Mouse (Mus musculus) embryonic stem cell, embryonic (primary cell): ENCODE results near the gene Tshr.
"Not testable (repeated sequence)": the region's sequence is repeated elsewhere in the genome, so short reads cannot be mapped to it uniquely, and the experiment has no call there.

Experiments
- CTCF ChIA-PET, 4 experiments: fragments of 300-600 bp in 2 of 4; fragments of 350-600 bp in 2 of 4; sonication (Branson Sonifier 250); formaldehyde crosslinking; loops; one replicate each; lab custom pipeline; 2022; ENCODE audit warnings: inconsistent platforms in 2 of 4; lab: Charles Lee
- POLR2A ChIA-PET, 4 experiments: fragments of 300-600 bp in 2 of 4; fragments of 350-600 bp in 2 of 4; sonication (Branson Sonifier 250); formaldehyde crosslinking; loops; one replicate each; lab custom pipeline; 2022; ENCODE audit warnings: antibody characterized with exemption in 4 of 4, inconsistent platforms in 1 of 4; lab: Charles Lee

Gene Tshr

DNA sequence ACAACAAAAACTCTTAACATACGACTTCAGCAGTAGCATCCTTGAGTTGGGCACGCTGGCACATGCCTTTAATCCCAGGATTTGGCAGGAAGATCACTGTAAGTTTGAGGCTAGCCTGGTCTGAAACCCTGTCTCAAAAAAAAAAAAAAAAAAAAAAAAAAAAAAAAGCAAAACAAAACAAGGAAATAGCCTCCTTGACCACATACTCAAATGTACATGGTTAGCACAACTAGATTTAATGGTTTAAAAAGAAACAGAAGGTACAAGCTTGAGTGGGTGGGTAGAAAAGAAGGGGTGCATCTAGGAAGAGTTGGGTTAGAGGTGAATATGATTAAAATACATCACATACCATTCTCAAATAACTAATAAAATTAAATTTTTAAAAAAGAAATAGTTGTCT is 187.3 kb downstream of the Tshr start:
- POLR2A ChIA-PET: interaction anchor here in 2 of 4 experiments (0.8 to 3.6 kb wide), 7 partner anchors 10 to 18 kb away, joined by 3 to 12 read pairs (median 4); partner anchors contain the start of gene Gtf2a1 (in 2 of the 2)

DNA sequence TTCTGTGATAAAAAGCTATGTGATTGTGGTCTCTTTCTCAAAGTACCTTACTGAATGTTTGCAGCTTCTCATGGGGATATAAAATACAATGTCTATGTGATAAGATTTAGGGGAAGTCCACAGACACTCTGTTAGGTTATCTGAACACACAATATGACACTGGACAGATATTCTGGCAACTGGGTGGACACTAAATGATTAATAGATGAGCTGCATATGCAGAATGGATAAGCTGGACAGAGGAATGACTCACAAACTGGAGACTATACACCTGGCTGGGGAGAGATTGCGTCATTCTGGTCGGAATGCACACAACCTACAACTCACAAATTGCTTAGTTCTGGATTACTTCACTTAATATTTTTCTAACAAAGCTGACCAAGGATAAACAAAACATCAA is 195.3 kb downstream of the Tshr start:
- CTCF ChIA-PET: interaction anchor here in 3 of 4 experiments (0.6 to 1.1 kb wide), 3 partner anchors 210 to 225 kb away, joined by 3 to 4 read pairs (median 3); no protein-coding TSS in a partner anchor
- POLR2A ChIA-PET: interaction anchor here in 3 of 4 experiments (0.7 to 3.7 kb wide), 11 partner anchors 8 to 19 kb away, joined by 3 to 33 read pairs (median 4); partner anchors contain the start of gene Gtf2a1 (in 3 of the 3)

More for the DNA sequence above, 187.3 kb downstream of the Tshr start:
- CTCF ChIA-PET: no interaction called here

DNA sequence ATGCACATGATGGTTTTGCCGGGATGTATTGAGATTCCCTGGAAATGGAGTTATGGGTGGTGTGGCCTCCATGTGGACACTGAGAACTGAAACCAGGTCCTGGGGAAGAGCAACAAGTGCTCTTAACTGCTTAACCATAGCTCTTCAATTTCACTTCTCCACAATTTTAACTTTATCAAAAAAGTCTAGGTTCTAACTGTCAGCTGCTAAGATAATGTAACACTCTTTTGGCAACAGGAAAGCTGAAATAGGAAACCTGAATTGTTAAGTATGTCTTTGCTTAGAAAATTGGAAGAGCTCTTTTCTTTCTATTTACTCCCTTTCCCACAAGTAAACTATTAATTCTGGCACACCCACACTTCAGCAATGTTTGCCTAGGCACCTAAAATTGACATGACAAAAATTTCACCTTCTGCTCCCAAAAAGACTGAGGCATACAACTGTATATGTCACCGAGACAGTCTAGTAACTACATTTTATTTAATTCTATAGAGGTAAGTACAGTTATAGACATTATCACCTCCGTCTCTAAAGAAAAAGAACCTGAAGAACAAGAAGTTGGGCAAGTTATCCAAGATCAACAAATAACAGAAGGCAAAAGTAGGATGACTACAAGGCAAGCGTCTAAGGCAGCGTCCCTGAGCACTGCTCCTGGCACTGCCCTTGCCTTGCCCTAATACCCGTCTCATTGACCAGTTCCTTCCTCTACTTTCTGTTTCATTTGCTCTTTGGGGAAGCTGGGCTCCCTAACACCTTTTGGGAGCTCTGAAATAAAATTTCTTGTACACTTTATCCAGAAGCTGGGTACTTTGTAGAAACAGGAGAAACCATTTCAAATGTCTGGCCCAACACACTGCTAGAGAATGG is 197.1 kb downstream of the Tshr start:
- ChIA-PET CTCF (interaction anchor here in 1 of 4 experiments (0.8 kb wide), 1 partner anchor 209 kb away, joined by 3 read pairs; no protein-coding TSS in a partner anchor), POLR2A (interaction anchor here in 2 of 4 experiments (1.0 to 2.2 kb wide), 3 partner anchors 9 to 13 kb away, joined by 3 to 13 read pairs (median 5); partner anchors contain the start of gene Gtf2a1 (in 2 of the 2))

DNA sequence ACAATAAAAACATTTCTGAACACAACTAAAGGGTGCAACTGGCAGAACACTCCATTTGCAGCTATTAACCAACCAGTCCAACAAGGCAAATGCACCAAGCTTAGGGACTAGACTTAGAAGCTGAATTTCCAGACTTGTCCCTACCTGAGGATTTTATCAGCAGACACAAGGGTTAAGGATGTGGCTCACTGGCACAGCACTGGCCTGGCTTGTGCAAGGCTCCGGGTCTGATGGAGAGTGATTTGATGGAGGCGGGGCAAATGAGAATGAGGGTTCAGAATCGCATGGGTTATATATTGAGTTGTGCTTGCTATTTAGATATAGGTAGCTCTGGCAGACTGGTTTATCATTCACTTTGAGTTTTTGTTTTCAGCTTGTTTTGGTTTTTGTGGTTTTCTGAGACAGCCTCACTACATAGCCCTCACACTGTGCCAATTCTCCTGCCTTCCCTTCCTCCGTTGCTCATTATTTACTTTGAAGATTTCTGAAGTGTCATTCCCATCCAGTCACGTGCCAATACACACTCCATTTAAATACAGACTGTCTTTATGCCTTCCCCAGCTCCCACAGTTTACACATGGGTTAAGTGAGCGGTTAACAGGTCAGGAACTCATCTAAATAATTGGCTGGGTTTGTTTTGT is 198.1 kb downstream of the Tshr start:
- POLR2A ChIA-PET: interaction anchor here in 2 of 4 experiments (1.0 to 2.2 kb wide), 6 partner anchors 8 to 262 kb away, joined by 3 to 13 read pairs (median 6); partner anchors contain the start of gene Gtf2a1 (in 1 of the 2)
- CTCF ChIA-PET: interaction anchor here in 1 of 4 experiments (0.8 kb wide), 1 partner anchor 208 kb away, joined by 3 read pairs; no protein-coding TSS in a partner anchor

DNA sequence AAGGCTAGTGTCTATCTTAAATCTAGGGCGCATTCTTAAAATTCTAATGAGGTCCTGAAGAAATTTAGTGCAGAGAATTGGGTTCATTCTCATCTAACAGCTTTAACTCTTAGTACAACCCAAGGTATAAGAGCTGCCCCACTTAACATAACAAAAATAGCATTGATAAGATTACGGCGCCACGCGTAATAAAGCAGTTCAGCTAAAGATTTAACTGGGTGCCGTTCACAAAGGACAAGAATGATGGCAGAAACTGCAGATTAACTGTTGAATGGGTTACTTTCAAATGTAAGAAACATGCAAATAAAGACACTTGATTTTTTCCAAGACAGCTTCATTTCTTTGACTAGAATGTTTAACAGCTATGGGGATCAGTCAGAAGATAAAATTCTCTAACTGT is 199.0 kb downstream of the Tshr start:
- ChIA-PET CTCF (interaction anchor here in 1 of 4 experiments (1.1 kb wide), 1 partner anchor 9 kb away, joined by 3 read pairs; no protein-coding TSS in a partner anchor), POLR2A (interaction anchor here in 3 of 4 experiments (0.6 to 2.2 kb wide), 21 partner anchors 8 to 261 kb away, joined by 3 to 10 read pairs (median 4); no protein-coding TSS in a partner anchor)

DNA sequence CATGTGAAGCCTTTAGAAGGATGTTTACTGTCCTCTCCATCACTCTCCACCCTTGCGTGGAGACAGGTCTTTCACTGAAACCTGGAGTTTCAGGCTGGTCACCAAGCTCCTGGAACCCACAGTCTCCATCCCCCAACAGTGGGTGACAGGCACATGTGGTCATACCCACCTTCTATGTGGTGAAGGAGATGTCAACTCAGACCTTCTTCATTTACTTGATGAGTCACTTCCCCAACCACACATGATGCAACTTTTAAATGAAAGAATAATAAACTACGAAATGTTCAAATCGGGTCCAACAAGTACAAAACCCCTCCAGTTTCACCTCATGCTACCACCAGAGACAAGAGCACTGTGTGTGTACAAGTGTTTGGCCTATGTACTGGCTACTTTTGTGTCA is 200.8 kb downstream of the Tshr start:
- ChIA-PET CTCF (interaction anchor here in 1 of 4 experiments (0.6 kb wide), 1 partner anchor 29 kb away, joined by 5 read pairs; no protein-coding TSS in a partner anchor), POLR2A (interaction anchor here in 1 of 4 experiments (1.7 to 2.2 kb wide), 2 partner anchors 9 to 11 kb away, joined by 5 read pairs; no protein-coding TSS in a partner anchor)

DNA sequence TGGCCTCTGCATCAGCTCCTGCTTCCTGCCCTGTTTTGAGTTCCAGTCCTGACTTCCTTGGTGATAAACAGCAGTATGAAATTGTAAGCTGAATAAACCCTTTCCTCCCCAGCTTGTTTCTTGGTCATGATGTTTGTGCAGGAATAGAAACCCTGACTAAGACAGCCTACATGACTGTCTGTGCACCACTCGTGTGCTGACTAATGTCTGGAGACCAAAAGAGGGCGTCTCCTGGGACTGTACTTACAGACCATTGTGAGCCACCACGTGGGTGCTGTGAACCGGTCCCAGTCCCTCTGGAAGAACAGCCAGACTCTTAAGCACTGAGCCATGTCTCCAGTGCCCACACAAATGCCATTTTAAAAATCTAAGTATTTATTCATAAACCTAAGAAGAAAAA is 201.5 kb downstream of the Tshr start:
- POLR2A ChIA-PET: interaction anchor here in 1 of 4 experiments (1.0 kb wide), 2 partner anchors 11 to 25 kb away, joined by 3 read pairs; no protein-coding TSS in a partner anchor
- CTCF ChIA-PET: not testable (repeated sequence)

DNA sequence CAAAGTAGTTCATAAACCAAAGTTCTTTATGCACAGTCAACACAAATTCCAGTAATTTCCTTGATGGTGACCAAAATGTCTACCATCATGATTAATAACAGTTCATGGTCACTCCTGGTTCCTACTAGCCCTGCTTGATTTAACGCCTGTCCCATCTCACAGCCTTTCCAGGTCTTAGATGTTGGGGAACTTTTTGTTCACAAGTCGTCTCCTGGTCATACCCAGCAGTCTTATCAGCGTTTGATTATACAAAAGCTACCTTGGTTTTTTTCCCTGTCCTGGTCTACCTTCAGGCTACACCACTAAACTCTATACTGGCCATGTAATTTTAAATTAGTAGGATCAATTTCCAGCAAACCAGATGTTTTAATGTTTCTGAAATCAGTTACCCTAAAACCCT is 202.7 kb downstream of the Tshr start:
- CTCF ChIA-PET: no interaction called here
- POLR2A ChIA-PET: interaction anchor here (0.6 to 2.0 kb wide), 24 partner anchors 8 to 243 kb away, joined by 3 to 33 read pairs (median 6); partner anchors contain the start of genes Cep128 (in 1 of the 4) and Tshr (in 1 of the 4)

DNA sequence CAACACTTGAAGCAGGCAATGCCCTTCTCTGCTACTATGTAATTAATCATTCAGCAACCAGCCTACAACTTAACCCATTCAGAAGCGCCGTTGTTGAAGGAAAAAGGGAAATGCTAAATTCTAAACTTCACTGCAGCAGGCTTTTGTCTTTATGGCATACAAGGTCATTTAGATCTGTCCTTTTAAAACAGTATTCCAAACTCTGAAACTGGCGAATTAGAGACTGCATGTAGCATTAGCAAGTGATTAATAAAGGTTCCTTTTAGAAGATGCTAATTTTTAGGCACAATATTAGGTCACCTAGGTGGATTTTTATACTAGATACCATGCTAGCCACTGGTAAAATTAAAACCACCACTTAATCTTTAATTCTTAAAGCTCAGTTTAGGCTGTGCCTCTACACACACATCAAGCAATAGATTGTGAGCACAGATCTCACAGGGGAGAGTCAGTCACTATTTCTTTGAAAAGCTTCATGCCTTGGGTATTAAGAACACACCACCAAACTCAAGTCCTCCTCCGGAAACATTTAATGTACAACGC is 203.2 kb downstream of the Tshr start:
- POLR2A ChIA-PET: interaction anchor here (0.6 to 2.0 kb wide), 69 partner anchors 7 to 262 kb away, joined by 3 to 33 read pairs (median 4); partner anchors contain the start of genes Cep128 (in 1 of the 4), Sel1l (in 1 of the 4) and Tshr (in 1 of the 4)
- CTCF ChIA-PET: no interaction called here

DNA sequence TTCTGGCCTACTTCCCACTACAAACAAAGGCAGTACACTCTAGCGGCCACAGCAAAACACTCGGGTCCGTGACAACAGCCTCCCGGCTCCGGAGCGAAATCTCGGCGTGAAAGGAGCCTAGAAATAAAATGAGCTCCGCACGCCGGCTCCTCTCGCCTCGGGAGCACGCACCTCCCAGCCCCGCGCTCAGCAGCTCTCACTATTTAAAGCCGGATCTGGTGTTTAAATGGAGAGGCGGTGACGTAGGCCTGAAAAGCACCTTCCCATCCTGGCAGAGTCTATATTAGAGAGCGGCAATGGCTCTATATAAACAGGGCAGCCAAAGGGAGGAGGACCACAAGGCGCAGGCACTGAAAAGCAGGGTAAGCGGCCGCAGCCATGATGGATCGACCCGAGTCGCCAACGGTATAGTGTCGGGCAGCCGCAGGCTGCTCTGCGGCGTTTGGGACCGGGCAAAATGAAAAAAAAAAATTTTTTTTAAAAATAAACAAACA is 203.9 kb downstream of the Tshr start:
- ChIA-PET POLR2A (interaction anchor here (0.6 to 2.0 kb wide), 68 partner anchors 8 to 374 kb away, joined by 3 to 33 read pairs (median 4); partner anchors contain the start of genes Cep128 (in 1 of the 4), Sel1l (in 1 of the 4) and Tshr (in 1 of the 4)), CTCF (interaction anchor here in 1 of 4 experiments (0.7 kb wide), 1 partner anchor 247 kb away, joined by 5 read pairs; no protein-coding TSS in a partner anchor)

DNA sequence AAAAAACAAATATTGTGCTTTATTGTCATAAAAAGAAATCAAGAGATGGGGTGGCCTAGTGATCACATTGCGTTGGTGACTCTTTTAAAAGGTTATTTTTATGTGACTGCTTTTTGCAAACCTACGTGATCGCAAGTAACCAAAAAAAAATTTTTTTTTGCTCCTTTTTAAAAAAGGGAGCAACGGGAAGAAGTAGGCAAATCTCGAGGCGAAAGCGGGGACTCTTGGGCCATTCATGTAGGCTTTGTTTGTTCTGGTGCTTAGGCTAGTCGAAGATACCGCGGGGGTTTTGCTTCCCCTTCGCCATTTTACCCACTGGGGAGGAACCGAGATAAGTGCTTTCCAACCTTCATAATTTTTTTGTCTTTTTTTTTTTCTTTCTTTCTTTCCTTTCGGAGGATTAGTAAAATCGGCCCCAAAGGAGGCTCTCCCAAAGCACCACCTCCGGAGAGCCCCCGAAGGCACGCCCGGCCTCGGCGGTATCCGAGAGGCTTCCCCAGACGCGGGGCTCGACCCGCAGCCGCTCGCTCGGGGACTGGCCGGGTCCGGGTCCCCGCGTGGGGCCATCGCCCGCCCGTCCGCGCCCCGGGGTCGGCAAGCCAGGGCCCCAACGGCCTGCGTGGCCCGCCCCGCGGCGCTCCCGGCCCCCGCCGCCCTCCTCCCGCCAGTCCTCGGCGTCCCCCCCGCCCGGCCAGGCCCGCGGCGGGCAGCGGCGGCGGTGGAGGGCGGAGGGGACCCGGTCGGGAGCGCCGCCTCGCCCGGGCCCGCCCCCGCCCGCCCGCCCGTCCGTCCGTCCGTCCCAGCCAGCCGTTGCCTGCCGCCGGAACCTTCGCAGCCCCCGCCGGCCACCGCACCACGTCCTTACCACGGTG is 204.5 kb downstream of the Tshr start:
- ChIA-PET CTCF (interaction anchor here in 2 of 4 experiments (0.6 to 0.7 kb wide), 3 partner anchors 201 to 266 kb away, joined by 3 to 5 read pairs (median 3); no protein-coding TSS in a partner anchor), POLR2A (interaction anchor here in 3 of 4 experiments (0.6 to 5.2 kb wide), 81 partner anchors 7 to 382 kb away, joined by 3 to 58 read pairs (median 5); partner anchors contain the start of genes Cep128 (in 3 of the 3), Tshr (in 2 of the 3), Sel1l (in 1 of the 3) and Ston2 (in 1 of the 3))

DNA sequence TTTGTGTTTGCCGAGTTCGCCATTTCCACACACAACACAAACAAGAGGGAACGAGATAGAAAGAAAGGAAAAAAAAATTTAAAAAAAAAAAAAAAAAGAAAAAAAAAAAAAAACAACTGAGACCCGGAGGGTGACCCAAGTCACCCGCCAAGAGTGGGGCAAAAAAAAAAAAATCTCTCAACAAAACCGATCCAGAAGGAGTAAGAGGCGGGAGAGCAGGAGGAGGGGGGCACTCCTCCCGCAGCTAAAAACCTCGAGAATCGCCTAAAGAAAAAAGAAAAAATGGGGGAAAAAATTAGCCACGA is 205.1 kb downstream of the Tshr start:
- CTCF ChIA-PET: interaction anchor here in 1 of 4 experiments (0.6 to 0.7 kb wide), 2 partner anchors 200 to 265 kb away, joined by 3 read pairs; no protein-coding TSS in a partner anchor

DNA sequence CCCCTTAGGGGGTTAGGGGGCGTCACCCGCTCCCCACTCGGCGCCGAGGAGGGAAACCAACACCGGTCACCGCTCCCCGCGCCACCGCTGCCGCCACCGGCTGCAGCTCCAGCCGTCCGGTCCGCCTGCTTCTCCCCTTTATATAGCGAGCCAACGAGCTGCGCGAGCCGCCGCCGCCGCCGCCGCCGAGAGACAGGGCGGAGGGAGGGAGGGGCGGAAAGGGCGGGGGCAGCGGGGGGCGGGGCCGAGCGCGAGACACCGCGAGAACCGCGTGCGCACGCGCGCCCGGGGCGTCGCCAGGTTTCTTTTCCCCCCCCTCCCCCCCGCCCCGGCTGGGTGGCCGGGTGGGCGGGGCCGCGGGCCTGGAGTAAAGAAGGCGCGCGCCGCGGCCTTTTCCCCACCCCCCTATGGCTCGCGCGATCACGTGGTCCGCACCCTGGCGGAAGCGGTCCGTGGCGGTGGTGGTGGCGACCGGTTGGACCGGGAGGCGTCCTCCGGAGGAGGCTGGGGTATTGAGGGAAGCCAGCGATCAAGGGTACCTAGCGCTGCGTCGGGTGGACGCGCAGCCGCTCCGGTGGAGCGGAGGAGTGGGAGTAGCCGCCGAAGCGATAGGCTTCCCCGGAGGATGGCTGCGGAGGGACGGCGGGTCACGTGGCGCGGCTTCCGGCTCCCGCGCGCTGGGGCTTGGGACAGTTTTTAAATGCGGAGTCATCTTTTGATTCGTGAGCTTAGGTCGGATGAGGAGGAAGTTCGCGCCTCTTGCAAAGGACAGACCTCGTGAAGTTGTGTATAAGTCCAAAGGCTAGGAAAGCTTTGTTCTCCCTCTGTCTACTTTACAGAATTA is 205.7 kb downstream of the Tshr start, which contains the start of gene Gtf2a1:
Gene Gtf2a1, minus strand, starts transcription at position 641 of the 844 bp plus-strand sequence.
- CTCF ChIA-PET: interaction anchor here in 1 of 4 experiments (0.6 to 0.7 kb wide), 2 partner anchors 200 to 264 kb away, joined by 3 read pairs; no protein-coding TSS in a partner anchor

More for the DNA sequence above, 205.1 kb downstream of the Tshr start:
- POLR2A ChIA-PET: interaction anchor here (0.6 to 5.2 kb wide), 49 partner anchors 8 to 1777 kb away, joined by 3 to 58 read pairs (median 5); partner anchors contain the start of genes Cep128 (in 3 of the 4), Tshr (in 2 of the 4) and Ston2 (in 1 of the 4)

DNA sequence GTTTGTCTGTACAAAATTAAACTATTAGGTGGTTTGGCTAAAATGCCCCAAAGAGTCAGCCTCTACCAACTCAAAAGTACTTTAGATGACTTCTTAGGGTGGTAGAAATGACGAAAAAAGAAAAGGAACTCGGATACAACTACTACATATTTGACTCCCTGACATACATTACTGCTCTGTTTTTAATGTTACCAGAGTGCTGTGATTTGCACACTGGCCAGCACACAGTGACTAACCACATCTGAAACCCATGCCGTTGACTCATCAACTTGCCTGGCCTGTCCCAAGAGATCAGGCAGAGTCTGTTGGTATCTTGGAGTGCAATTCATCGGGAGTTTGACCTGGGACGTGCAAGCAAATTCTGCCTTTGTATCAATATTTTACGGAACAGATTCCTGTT is 206.4 kb downstream of the Tshr start:
- ChIA-PET CTCF (interaction anchor here in 1 of 4 experiments (0.8 kb wide), 1 partner anchor 34 kb away, joined by 4 read pairs; no protein-coding TSS in a partner anchor), POLR2A (interaction anchor here (0.7 to 5.2 kb wide), 57 partner anchors 8 to 361 kb away, joined by 3 to 58 read pairs (median 5); partner anchors contain the start of genes Sel1l (in 2 of the 4), Ston2 (in 2 of the 4), Cep128 (in 1 of the 4) and Tshr (in 1 of the 4))

More for the DNA sequence above, 205.7 kb downstream of the Tshr start, which contains the start of gene Gtf2a1:
- POLR2A ChIA-PET: interaction anchor here (0.6 to 5.2 kb wide), 76 partner anchors 8 to 1778 kb away, joined by 3 to 58 read pairs (median 4); partner anchors contain the start of genes Cep128 (in 3 of the 4), Ston2 (in 3 of the 4), Sel1l (in 2 of the 4) and Tshr (in 2 of the 4)
